Mouse (Mus musculus): ENCODE results near the gene Olfr1392.

- TF ChIP-seq CTCF (IDR thresholded peaks at IDR 0.05; ENCODE audit: extremely low read depth, insufficient read depth, insufficient read length, insufficient replicate concordance) (no peak), POLR2A (IDR thresholded peaks at IDR 0.05; ENCODE audit: low read depth, low read length) (no peak)
Measured at GRCm38 (mm10) chr11:49235459-49236207, 49.4 kb upstream of the Olfr1392 start.

Data from spleen, adult 2 months (tissue).